Mouse (Mus musculus) kidney, adult 2 months (tissue): ENCODE measurements around the gene Ptprd. TPM values are rescaled to one million over a fixed set of nuclear protein-coding genes. Genes with fewer than 3 reads are reported as not detected.

Source experiments
- DNase-seq: peaks from one replicate; pipeline ENCODE4 v3.0.0; 2021
- H3K27ac ChIP-seq: fragments of 200-500 bp; 2 replicates; pipeline ENCODE4 v1.5.1; 2012; ENCODE audit warnings: low read depth, low read length, control low read depth, inconsistent platforms; ENCODE audit not compliant: insufficient read depth
- H3K27me3 ChIP-seq: fragments of 200-500 bp; replicated peaks from 2 replicates; pipeline ENCODE4 v1.6.1; 2012; ENCODE audit warnings: mild to moderate bottlenecking, moderate library complexity, low read length, inconsistent platforms; ENCODE audit not compliant: control insufficient read depth, insufficient read depth
- H3K36me3 ChIP-seq: fragments of 200-500 bp; 2 replicates; pipeline ENCODE4 v1.6.1; 2012; ENCODE audit warnings: mild to moderate bottlenecking, moderate library complexity, low read length, inconsistent platforms; ENCODE audit not compliant: control insufficient read depth, insufficient read depth
- H3K4me1 ChIP-seq: fragments of 200-500 bp; 2 replicates; pipeline ENCODE4 v1.6.1; 2011; ENCODE audit warnings: low read length; ENCODE audit not compliant: control insufficient read depth, insufficient read depth
- H3K4me3 ChIP-seq: fragments of 200-500 bp; 2 replicates; pipeline ENCODE4 v1.5.1; 2011; ENCODE audit warnings: mild to moderate bottlenecking, low read depth, low read length, control low read depth; ENCODE audit not compliant: insufficient read depth
- CTCF ChIP-seq: fragments of 200-500 bp; conservative IDR thresholded peaks from 2 replicates; pipeline ENCODE4 v1.5.1; 2011; ENCODE audit warnings: low read depth, mild to moderate bottlenecking, control low read depth, low read length, moderate library complexity, mixed read lengths; ENCODE audit not compliant: insufficient read depth, insufficient read length
- POLR2A ChIP-seq: fragments of 200-500 bp; IDR thresholded peaks from one replicate; pipeline ENCODE4 v1.6.1; 2011; ENCODE audit warnings: low read depth, low read length, control low read depth
- WGBS: fragments of 180-500 bp; shearing (Covaris S2); methylation state at CpG from one replicate; pipeline ENCODE4 v1.1.7; 2018; 5-methylcytosine and 5-hydroxymethylcytosine counted together
- polyA plus RNA-seq: library from polyadenylated mRNA; depleted of rRNA; stranded (reverse); fragments of >200 nt; gene quantifications from 2 replicates; pipeline ENCODE4 v1.2.3, GENCODE M21; 2012

Ptprd gene
- polyA plus RNA-seq, 1 experiment = 30.0 TPM

DNA sequence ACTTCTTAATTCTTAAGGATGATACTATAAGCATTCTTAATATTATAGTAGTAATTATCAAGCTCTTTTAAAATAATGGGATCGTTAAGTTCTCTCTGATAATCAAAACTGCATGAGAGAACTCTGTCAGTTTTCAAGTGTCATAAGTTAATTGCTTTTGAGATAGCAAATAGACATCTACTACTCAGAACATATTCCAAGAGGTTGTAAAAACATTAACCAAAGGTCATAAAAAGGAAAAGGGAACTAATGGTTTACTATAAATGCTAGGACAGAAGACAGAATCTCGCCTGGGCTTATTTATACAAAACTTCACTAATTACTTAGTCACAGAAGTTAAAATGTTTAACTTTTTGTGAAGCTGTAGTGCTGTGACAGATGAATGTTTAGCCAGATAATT is 494.0 kb downstream of the Ptprd start:
- whole genome bisulfite sequencing = 35% methylated on average over 2 of the region's 2 CpGs
- Histone ChIP-seq H3K27ac (no peak overlapping the region), H3K4me1 (no peaks in the 10 kb centered on the region), H3K27me3 (no peaks in the 10 kb centered on the region), H3K36me3 (no peaks in the 10 kb centered on the region), H3K4me3 (no peak overlapping the region)
- TF ChIP-seq CTCF = no peak
- no peak for TF ChIP-seq POLR2A
- DNase-seq = peak; percentile 17

DNA sequence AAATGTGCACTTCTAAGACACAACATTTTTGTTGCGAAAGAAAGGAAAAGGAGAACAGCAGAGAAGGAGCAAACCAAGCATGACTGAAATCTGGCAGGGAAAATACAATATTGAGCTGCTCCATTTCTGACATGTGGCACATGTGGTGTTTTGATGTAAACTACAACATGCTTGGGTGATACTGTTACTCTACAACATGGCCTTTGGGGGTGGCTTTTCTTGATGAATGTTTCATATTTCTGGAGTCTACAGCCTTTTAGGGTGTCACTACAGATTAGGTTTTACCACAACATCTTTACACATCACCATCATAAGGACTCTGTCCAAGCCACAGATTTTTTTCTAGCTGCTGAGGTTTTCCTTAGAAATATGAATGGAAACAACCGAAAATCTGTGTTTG is 501.5 kb downstream of the Ptprd start:
- WGBS = 70% methylated on average over 2 of the region's 2 CpGs
- no peak for DNase-seq
- no peaks in the 10 kb centered on the region for H3K27me3 ChIP-seq
- no peaks in the 10 kb centered on the region for H3K4me1 ChIP-seq
- no peak for TF ChIP-seq POLR2A
- TF ChIP-seq CTCF = no peak
- H3K36me3 ChIP-seq = no peaks in the 10 kb centered on the region
- H3K27ac ChIP-seq = no peak overlapping the region
- no peak overlapping the region for H3K4me3 ChIP-seq

DNA sequence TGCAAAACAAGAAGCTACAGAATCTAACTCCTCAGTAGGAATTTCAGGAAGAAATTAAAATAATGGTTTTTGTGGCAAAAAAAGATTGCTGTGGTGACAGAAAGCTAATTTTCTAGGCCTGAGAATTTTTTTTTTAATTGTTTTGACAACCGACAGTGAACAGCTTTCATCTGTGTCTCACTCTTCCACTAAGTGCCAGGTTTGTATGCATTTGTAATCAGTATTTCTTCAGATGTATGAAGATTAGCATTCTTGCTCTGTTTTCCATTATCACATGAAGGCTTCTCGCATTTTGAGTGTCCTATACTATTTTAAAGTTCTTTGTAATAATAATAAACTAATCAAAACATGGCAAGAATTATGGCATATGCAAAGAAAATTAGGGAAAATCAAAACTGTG is 513.5 kb downstream of the Ptprd start:
- no peak for DNase-seq
- no peak for TF ChIP-seq CTCF
- TF ChIP-seq POLR2A = no peak
- Histone ChIP-seq H3K4me1 (no peaks in the 10 kb centered on the region), H3K4me3 (no peak overlapping the region), H3K36me3 (no peaks in the 10 kb centered on the region), H3K27ac (no peak overlapping the region), H3K27me3 (no peaks in the 10 kb centered on the region)
- 77% methylated on average over 2 of the region's 2 CpGs for WGBS

DNA sequence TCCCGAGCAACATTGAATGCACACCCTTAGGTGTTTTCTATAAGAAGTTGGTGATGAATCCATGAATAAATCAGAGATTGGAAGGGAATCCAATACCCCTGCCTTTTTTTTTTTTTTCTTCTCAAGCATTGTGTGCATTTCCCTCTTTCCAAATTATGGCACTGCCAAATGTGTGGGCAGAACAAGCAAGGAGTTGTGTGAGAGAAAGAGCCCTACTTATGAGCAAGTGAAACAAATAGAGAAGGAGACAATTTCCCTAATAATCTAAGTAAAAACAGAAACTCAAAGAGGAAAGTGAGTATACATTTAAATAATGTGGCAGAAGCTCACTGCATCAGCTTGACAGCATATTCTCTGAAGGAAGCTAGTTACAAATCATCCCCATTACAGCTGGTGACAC is 536.0 kb downstream of the Ptprd start:
- WGBS = 67% methylated on average over 1 of the region's 1 CpGs
- DNase-seq = no peak
- TF ChIP-seq CTCF (no peak), POLR2A (no peak)
- Histone ChIP-seq H3K36me3 (no peaks in the 10 kb centered on the region), H3K27ac (no peak overlapping the region), H3K4me3 (no peak overlapping the region), H3K27me3 (no peaks in the 10 kb centered on the region), H3K4me1 (no peaks in the 10 kb centered on the region)

DNA sequence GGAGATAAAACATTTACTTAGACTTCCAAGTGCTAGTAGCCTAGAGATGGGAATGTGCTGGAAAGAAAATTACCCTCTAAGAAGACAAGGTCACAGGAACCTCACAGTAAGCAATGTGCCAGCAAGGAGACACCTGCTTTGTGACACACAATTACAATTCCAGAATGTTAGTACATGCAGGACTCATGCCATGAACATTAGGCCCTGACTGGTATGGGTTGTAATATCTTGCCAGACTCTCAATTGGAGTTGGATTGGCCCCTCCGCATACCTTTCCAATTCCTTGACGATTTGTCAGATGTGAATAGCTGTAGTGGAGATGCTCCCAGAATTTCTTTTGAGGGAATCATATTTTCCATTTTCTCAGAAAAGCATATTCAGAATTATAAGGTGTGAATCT is 547.0 kb downstream of the Ptprd start:
- DNase-seq = no peak
- no peak overlapping the region for H3K4me3 ChIP-seq
- no peaks in the 10 kb centered on the region for H3K4me1 ChIP-seq
- TF ChIP-seq POLR2A (no peak), CTCF (no peak)
- no peak overlapping the region for H3K27ac ChIP-seq
- H3K36me3 ChIP-seq = no peaks in the 10 kb centered on the region
- H3K27me3 ChIP-seq = no peaks in the 10 kb centered on the region
- 87% methylated on average over 2 of the region's 2 CpGs for WGBS

DNA sequence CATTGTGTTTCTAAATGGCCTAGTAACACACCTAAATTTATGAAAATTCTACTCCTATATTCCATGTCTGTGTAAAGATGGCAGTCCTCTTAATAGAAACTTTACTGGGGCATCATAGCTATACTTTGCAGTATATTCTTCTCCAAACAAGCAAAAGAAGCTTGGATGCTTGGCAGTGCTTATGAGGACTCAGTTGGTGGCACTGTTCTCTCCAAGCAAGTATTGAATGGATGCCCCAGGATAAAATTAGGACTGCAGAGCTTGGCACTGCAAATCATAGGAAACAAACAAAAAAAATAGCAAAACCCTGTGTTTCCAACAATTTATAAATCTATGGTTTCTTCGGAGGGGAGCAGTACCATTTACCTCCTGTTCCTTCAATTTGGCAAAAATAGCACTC is 549.5 kb downstream of the Ptprd start:
- Histone ChIP-seq H3K4me3 (no peak overlapping the region), H3K27me3 (no peaks in the 10 kb centered on the region), H3K36me3 (no peaks in the 10 kb centered on the region), H3K4me1 (no peaks in the 10 kb centered on the region), H3K27ac (no peak overlapping the region)
- 70% methylated on average over 1 of the region's 1 CpGs for WGBS
- TF ChIP-seq CTCF (no peak), POLR2A (no peak)
- no peak for DNase-seq

DNA sequence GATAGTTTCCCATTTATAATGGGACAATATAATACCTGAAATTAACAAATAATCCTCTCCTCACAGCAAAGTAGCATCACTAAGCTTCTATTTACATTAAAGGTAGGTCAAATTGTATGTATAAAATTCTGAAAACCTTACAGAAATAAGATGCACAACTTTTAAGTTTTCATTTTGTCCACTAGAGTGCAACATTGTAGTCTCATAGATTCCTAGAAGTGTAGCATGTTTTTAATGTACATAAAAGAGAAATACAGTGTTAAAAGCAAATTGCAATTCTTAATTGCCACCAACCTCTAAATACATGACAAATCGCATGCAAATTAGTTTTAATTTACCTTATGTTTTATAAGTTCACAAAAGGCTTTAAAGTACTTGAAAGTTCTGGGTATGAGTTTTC is 556.1 kb downstream of the Ptprd start:
- Histone ChIP-seq H3K27me3 (no peaks in the 10 kb centered on the region), H3K36me3 (no peaks in the 10 kb centered on the region), H3K4me3 (no peak overlapping the region), H3K27ac (no peak overlapping the region), H3K4me1 (no peaks in the 10 kb centered on the region)
- no peak for DNase-seq
- no peak for TF ChIP-seq POLR2A
- no peak for TF ChIP-seq CTCF
- WGBS = 81% methylated on average over 1 of the region's 1 CpGs
